Mouse (Mus musculus) midbrain, embryonic 13.5 days (tissue): Measurements from ENCODE around the gene Zkscan2. TPM values are rescaled to one million over a fixed set of nuclear protein-coding genes. Genes with fewer than 3 reads are reported as not detected.

Source experiments
- ATAC-seq: fragments of 200-750 bp; cut with Nextera tagmentation; 2 replicates; pipeline ENCODE4 v1.8.0; 2017; ENCODE audit warnings: mild to moderate bottlenecking, moderate TSS enrichment, moderate library complexity
- H3K27ac ChIP-seq: fragments of 300-500 bp; sonication (generic); 2 replicates; pipeline ENCODE4 v1.5.1; 2015; ENCODE audit warnings: inconsistent platforms, mild to moderate bottlenecking, moderate library complexity
- H3K27me3 ChIP-seq: fragments of 300-500 bp; sonication (generic); 2 replicates; pipeline ENCODE4 v1.6.1; 2015; ENCODE audit warnings: mild to moderate bottlenecking, inconsistent platforms
- H3K36me3 ChIP-seq: fragments of 300-500 bp; sonication (generic); 2 replicates; pipeline ENCODE4 v1.6.1; 2015; ENCODE audit warnings: mild to moderate bottlenecking, inconsistent platforms
- H3K4me1 ChIP-seq: fragments of 300-500 bp; sonication (generic); replicated peaks from 2 replicates; pipeline ENCODE4 v1.6.1; 2015; ENCODE audit warnings: inconsistent platforms
- H3K4me2 ChIP-seq: fragments of 300-500 bp; sonication (generic); replicated peaks from 2 replicates; pipeline ENCODE4 v1.6.1; 2015; ENCODE audit warnings: moderate library complexity, mild to moderate bottlenecking, inconsistent platforms
- H3K4me3 ChIP-seq: fragments of 300-500 bp; sonication (generic); replicated peaks from 2 replicates; pipeline ENCODE4 v1.5.1; 2015; ENCODE audit warnings: mild to moderate bottlenecking, inconsistent platforms
- H3K9ac ChIP-seq: fragments of 300-500 bp; sonication (generic); replicated peaks from 2 replicates; pipeline ENCODE4 v1.6.1; 2015; ENCODE audit warnings: mild to moderate bottlenecking, inconsistent platforms
- H3K9me3 ChIP-seq: fragments of 300-500 bp; sonication (generic); 2 replicates; pipeline ENCODE4 v1.6.1; 2016; ENCODE audit warnings: mild to moderate bottlenecking, inconsistent platforms
- WGBS: fragments of 180-500 bp; shearing (Covaris S2); methylation state at CpG from one replicate; pipeline ENCODE4 v1.1.7; 2015; 5-methylcytosine and 5-hydroxymethylcytosine counted together
- polyA plus RNA-seq: library from polyadenylated mRNA; unstranded; fragments of >200 nt; fragmentation: Nextera tagmentation; extraction: Ambion mirVana; gene quantifications from 2 replicates; pipeline ENCODE4 v1.2.1, GENCODE M21; 2015

The Zkscan2 gene
- polyA plus RNA-seq, 1 experiment from 2014 or later = 15.1 TPM

GRCm38 (mm10) chr7:123462070-123462501 lies 38.2 kb downstream of the Zkscan2 start, which contains the start of gene Aqp8:
Gene Aqp8, plus strand, starts transcription at chr7:123462291.
- no peak within 1 kb of the TSS for H3K9ac ChIP-seq
- no peaks in the 10 kb centered on the region for H3K9me3 ChIP-seq
- WGBS = 83% methylated on average over 9 of the region's 9 CpGs
- no peaks in the 10 kb centered on the region for H3K4me1 ChIP-seq
- H3K4me3 ChIP-seq = no peak within 1 kb of the TSS
- H3K27ac ChIP-seq = no peak within 1 kb of the TSS
- no peaks in the 10 kb centered on the region for H3K36me3 ChIP-seq
- H3K4me2 ChIP-seq = no peak within 1 kb of the TSS
- H3K27me3 ChIP-seq = no peaks in the 10 kb centered on the region
- no peak for ATAC-seq

GRCm38 (mm10) chr7:123461316-123461715 lies 38.9 kb downstream of the Zkscan2 start:
- no peak overlapping the region for H3K27ac ChIP-seq
- H3K27me3 ChIP-seq = no peaks in the 10 kb centered on the region
- H3K4me2 ChIP-seq = no peak overlapping the region
- no peak for ATAC-seq
- H3K9me3 ChIP-seq = no peaks in the 10 kb centered on the region
- H3K4me1 ChIP-seq = no peaks in the 10 kb centered on the region
- WGBS = 74% methylated on average over 4 of the region's 4 CpGs
- H3K9ac ChIP-seq = no peak overlapping the region
- no peak overlapping the region for H3K4me3 ChIP-seq
- no peaks in the 10 kb centered on the region for H3K36me3 ChIP-seq

GRCm38 (mm10) chr7:123459247-123459646 lies 41.0 kb downstream of the Zkscan2 start:
- 82% methylated on average over 4 of the region's 4 CpGs for WGBS
- no peak overlapping the region for H3K4me2 ChIP-seq
- no peak overlapping the region for H3K27ac ChIP-seq
- no peak overlapping the region for H3K4me3 ChIP-seq
- H3K9ac ChIP-seq = no peak overlapping the region
- no peaks in the 10 kb centered on the region for H3K36me3 ChIP-seq
- no peaks in the 10 kb centered on the region for H3K9me3 ChIP-seq
- no peaks in the 10 kb centered on the region for H3K27me3 ChIP-seq
- no peaks in the 10 kb centered on the region for H3K4me1 ChIP-seq
- no peak for ATAC-seq

GRCm38 (mm10) chr7:123458309-123458708 lies 41.9 kb downstream of the Zkscan2 start:
- WGBS = 94% methylated on average over 4 of the region's 4 CpGs
- Histone ChIP-seq H3K27me3 (no peaks in the 10 kb centered on the region), H3K4me3 (no peak overlapping the region), H3K27ac (no peak overlapping the region), H3K4me2 (no peak overlapping the region), H3K4me1 (no peaks in the 10 kb centered on the region), H3K9me3 (no peaks in the 10 kb centered on the region), H3K9ac (no peak overlapping the region), H3K36me3 (no peaks in the 10 kb centered on the region)
- no peak for ATAC-seq

- no peak for ATAC-seq
- Histone ChIP-seq H3K27ac (no peak overlapping the region), H3K4me1 (no peaks in the 10 kb centered on the region), H3K9me3 (no peaks in the 10 kb centered on the region), H3K36me3 (no peaks in the 10 kb centered on the region), H3K27me3 (no peaks in the 10 kb centered on the region), H3K9ac (no peak overlapping the region), H3K4me2 (no peak overlapping the region), H3K4me3 (no peak overlapping the region)
- 95% methylated on average over 3 of the region's 3 CpGs for WGBS
Measured at GRCm38 (mm10) chr7:123455088-123455487, 45.2 kb downstream of the Zkscan2 start.

- WGBS = 90% methylated on average over 8 of the region's 8 CpGs
- no peaks in the 10 kb centered on the region for H3K4me1 ChIP-seq
- no peak overlapping the region for H3K9ac ChIP-seq
- H3K27ac ChIP-seq = no peak overlapping the region
- H3K36me3 ChIP-seq = no peaks in the 10 kb centered on the region
- H3K27me3 ChIP-seq = no peaks in the 10 kb centered on the region
- no peak overlapping the region for H3K4me3 ChIP-seq
- no peaks in the 10 kb centered on the region for H3K9me3 ChIP-seq
- no peak for ATAC-seq
- no peak overlapping the region for H3K4me2 ChIP-seq
Measured at GRCm38 (mm10) chr7:123453066-123453465, 47.2 kb downstream of the Zkscan2 start.

DNA sequence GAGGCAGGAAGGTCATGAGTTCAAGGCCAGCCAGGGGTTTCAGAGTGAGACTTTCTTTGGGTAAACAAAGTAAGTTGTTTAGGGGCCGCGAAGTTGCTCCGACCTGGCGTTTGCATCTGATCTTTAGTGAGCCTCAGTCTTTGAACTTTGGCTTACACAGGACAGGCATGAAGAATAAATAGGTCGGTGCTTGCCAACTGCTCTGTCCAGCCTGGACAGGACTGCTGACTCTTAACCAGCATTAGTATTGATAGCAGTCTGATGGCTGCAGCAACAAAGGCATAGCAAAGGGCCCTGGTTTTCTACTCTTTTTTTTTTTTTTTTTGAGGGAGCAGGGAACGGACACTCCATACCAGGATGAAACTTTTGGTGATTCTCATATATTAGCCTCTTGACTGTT lies 47.7 kb downstream of the Zkscan2 start:
- Histone ChIP-seq H3K4me2 (no peak overlapping the region), H3K27ac (no peak overlapping the region), H3K4me1 (no peaks in the 10 kb centered on the region), H3K36me3 (no peaks in the 10 kb centered on the region), H3K9me3 (no peaks in the 10 kb centered on the region), H3K27me3 (no peaks in the 10 kb centered on the region), H3K4me3 (no peak overlapping the region), H3K9ac (no peak overlapping the region)
- no peak for ATAC-seq
- 83% methylated on average over 6 of the region's 6 CpGs for WGBS

DNA sequence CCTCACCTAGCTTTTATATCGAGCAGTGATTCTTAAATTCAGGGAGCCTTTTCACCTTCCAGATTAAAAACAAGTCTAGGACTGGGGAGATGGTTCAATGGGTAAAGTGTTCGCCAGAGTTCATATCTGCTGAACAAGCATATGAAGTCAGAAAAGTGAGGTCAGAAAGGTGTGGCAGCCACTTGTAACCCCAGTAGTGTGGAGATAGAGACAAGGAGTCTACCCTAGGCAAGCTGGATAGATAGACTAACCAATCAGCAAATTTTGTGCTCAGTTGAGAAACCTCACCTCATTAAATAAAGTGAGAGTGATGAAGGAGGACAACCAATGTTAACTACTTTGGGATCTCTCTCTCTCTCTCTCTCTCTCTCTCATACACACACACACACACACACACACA lies 49.7 kb downstream of the Zkscan2 start:
- no peak overlapping the region for H3K4me2 ChIP-seq
- no peak overlapping the region for H3K9ac ChIP-seq
- ATAC-seq = no peak
- no peak overlapping the region for H3K4me3 ChIP-seq
- H3K27me3 ChIP-seq = no peaks in the 10 kb centered on the region
- 90% methylated on average over 2 of the region's 2 CpGs for WGBS
- H3K36me3 ChIP-seq = no peaks in the 10 kb centered on the region
- H3K27ac ChIP-seq = no peak overlapping the region
- H3K9me3 ChIP-seq = no peaks in the 10 kb centered on the region
- H3K4me1 ChIP-seq = no peaks in the 10 kb centered on the region

DNA sequence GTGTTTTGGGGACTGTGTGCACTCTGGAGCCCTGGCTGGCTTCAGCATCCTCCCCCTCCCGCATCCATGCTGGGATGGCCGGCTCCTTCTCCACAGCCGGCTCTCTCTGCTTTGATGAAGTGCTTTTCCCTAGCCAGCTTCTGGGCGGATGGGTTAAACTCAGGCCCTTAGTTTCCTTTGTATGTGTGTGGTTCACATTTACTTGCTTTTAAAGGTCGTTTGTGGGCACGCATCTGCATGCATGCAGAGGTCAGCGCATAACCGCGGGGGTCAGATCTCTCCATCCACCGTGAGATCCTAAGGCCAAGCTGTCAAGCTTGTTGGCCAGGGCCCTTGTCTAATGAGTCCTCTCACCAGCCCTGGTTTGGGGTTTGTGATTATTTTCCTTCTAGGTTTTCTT lies 50.6 kb downstream of the Zkscan2 start:
- Histone ChIP-seq H3K4me2 (no peak overlapping the region), H3K4me3 (no peak overlapping the region), H3K4me1 (no peaks in the 10 kb centered on the region), H3K9ac (no peak overlapping the region), H3K27ac (no peak overlapping the region), H3K27me3 (no peaks in the 10 kb centered on the region), H3K36me3 (no peaks in the 10 kb centered on the region), H3K9me3 (no peaks in the 10 kb centered on the region)
- WGBS = 69% methylated on average over 10 of the region's 10 CpGs
- no peak for ATAC-seq

- Histone ChIP-seq H3K4me2 (no peak overlapping the region), H3K4me1 (no peaks in the 10 kb centered on the region), H3K4me3 (no peak overlapping the region), H3K9me3 (no peaks in the 10 kb centered on the region), H3K9ac (no peak overlapping the region), H3K27ac (no peak overlapping the region), H3K27me3 (no peaks in the 10 kb centered on the region), H3K36me3 (no peaks in the 10 kb centered on the region)
- no peak for ATAC-seq
- WGBS = 95% methylated on average over 2 of the region's 2 CpGs
Measured at GRCm38 (mm10) chr7:123448794-123449193, 51.5 kb downstream of the Zkscan2 start.

DNA sequence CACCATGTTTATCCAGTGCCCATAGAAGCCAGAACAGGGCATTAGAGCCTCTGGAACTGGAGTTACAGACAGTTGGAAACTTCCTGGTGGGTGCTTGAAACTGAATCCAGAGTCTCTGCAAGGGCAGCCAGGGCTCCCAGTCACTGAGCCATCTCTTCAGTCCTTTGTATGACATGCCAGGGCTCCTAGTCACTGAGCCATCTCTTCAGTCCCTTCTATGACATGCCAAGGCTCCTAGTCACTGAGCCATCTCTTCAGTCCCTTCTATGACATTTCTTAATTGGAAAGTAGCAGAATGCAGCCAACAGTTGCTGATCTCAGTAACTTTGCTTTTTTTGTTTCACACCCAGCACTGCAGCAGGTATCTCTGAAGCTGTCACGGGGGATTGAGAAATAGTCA lies 58.2 kb downstream of the Zkscan2 start:
- ATAC-seq = no peak
- H3K36me3 ChIP-seq = no peaks in the 10 kb centered on the region
- H3K9ac ChIP-seq = no peak overlapping the region
- no peaks in the 10 kb centered on the region for H3K27me3 ChIP-seq
- 84% methylated on average over 1 of the region's 1 CpGs for WGBS
- no peak overlapping the region for H3K27ac ChIP-seq
- H3K4me1 ChIP-seq = no peaks in the 10 kb centered on the region
- H3K4me3 ChIP-seq = no peak overlapping the region
- no peaks in the 10 kb centered on the region for H3K9me3 ChIP-seq
- no peak overlapping the region for H3K4me2 ChIP-seq

DNA sequence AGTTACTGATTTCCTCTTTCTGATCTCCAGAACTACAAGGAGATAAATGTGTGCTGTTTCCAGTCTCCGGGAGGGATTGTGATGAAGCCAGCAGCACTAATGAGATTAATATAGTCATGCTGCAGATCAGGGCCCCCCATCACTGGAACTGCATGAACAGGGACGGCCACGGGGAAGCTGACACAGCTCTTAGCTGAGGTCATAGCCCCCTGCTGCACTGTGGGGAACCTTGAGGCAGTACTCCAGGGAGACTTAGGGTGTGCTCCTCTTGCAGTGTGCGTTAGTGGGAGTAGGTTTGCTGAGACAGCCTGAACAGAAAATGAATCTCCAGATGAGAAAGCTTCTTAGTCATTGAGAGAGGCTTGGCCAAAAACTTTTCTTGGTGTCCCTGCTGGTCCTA lies 69.0 kb downstream of the Zkscan2 start:
- Histone ChIP-seq H3K9ac (no peak overlapping the region), H3K36me3 (peaks cover 45% of the 10 kb centered on the region), H3K4me2 (no peak overlapping the region), H3K9me3 (no peaks in the 10 kb centered on the region), H3K27ac (no peak overlapping the region), H3K4me3 (no peak overlapping the region), H3K4me1 (no peaks in the 10 kb centered on the region), H3K27me3 (no peaks in the 10 kb centered on the region)
- ATAC-seq = no peak
- WGBS = 64% methylated on average over 4 of the region's 4 CpGs

DNA sequence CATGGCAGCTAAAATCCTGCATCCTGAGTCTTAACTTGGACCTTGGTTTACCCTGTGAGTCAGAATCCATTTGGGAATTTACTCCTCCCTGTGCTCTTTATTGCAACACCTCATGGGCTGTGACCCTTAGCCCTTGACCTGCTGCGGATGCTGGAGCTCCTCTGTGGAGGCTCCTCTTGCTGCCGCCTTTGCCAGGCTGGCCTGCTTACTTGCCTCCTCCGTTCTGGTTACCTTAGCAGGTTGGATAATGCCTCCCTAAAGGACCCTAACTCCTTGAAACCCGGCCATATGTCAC lies 69.9 kb downstream of the Zkscan2 start:
- Histone ChIP-seq H3K36me3 (peaks cover 51% of the 10 kb centered on the region), H3K27ac (no peak overlapping the region), H3K4me1 (no peaks in the 10 kb centered on the region), H3K4me2 (no peak overlapping the region), H3K9me3 (no peaks in the 10 kb centered on the region), H3K9ac (no peak overlapping the region), H3K4me3 (no peak overlapping the region), H3K27me3 (no peaks in the 10 kb centered on the region)
- ATAC-seq = no peak
- WGBS = 81% methylated on average over 4 of the region's 4 CpGs
